Mouse (Mus musculus) stomach, embryonic 14.5 days (tissue): ENCODE measurements around the gene Cstf1. TPM values are rescaled to one million over a fixed set of nuclear protein-coding genes. Genes with fewer than 3 reads are reported as not detected.
A peak's percentile ranks its signal among the peaks of the same experiment; 100 is the strongest.

Source experiments
- ATAC-seq: fragments of 200-750 bp; cut with Nextera tagmentation; 2 replicates; pipeline ENCODE4 v1.8.0; 2017; ENCODE audit warnings: low read depth, moderate TSS enrichment; ENCODE audit not compliant: insufficient number of reproducible peaks, insufficient read depth, low FRiP score
- H3K27ac ChIP-seq: fragments of 300-500 bp; sonication (generic); 2 replicates; pipeline ENCODE4 v1.5.1; 2014; ENCODE audit warnings: mild to moderate bottlenecking, low read length, moderate library complexity, mixed read lengths
- H3K27me3 ChIP-seq: fragments of 300-500 bp; sonication (generic); 2 replicates; pipeline ENCODE4 v1.6.1; 2014; ENCODE audit warnings: low read length, control low read depth, mixed read lengths; ENCODE audit not compliant: control insufficient read depth, insufficient read depth
- H3K36me3 ChIP-seq: fragments of 300-500 bp; sonication (generic); 2 replicates; pipeline ENCODE4 v1.6.1; 2014; ENCODE audit warnings: mild to moderate bottlenecking, control low read depth, low read length, moderate library complexity, mixed read lengths; ENCODE audit not compliant: control insufficient read depth, insufficient read depth
- H3K4me1 ChIP-seq: fragments of 300-500 bp; sonication (generic); 2 replicates; pipeline ENCODE4 v1.6.1; 2014; ENCODE audit warnings: low read length, control low read depth, mixed read lengths; ENCODE audit not compliant: control insufficient read depth, insufficient read depth
- H3K4me2 ChIP-seq: fragments of 300-500 bp; sonication (generic); replicated peaks from 2 replicates; pipeline ENCODE4 v1.6.1; 2014; ENCODE audit warnings: low read depth, low read length, control low read depth
- H3K4me3 ChIP-seq: fragments of 300-500 bp; sonication (generic); 2 replicates; pipeline ENCODE4 v1.5.1; 2014; ENCODE audit warnings: low read depth, low read length, control low read depth
- H3K9ac ChIP-seq: fragments of 300-500 bp; sonication (generic); replicated peaks from 2 replicates; pipeline ENCODE4 v1.6.1; 2014; ENCODE audit warnings: low read depth, mild to moderate bottlenecking, control low read depth, low read length, moderate library complexity, mixed read lengths
- H3K9me3 ChIP-seq: fragments of 300-500 bp; sonication (generic); 2 replicates; pipeline ENCODE4 v1.6.1; 2016; ENCODE audit warnings: low read depth, low read length, control low read depth; ENCODE audit not compliant: control insufficient read depth
- WGBS: fragments of 180-500 bp; shearing (Covaris S2); extraction: QIAGEN DNeasy Blood & Tissue Kit; methylation state at CpG from one replicate; pipeline ENCODE4 v1.1.7; 2014; 5-methylcytosine and 5-hydroxymethylcytosine counted together
- polyA plus RNA-seq: library from polyadenylated mRNA; unstranded; fragments of >200 nt; fragmentation: Nextera tagmentation; extraction: Ambion mirVana; gene quantifications from 2 replicates; pipeline ENCODE4 v1.2.1, GENCODE M21; 2014

The Cstf1 gene
- 40.0 and 43.2 TPM in 2 replicates for polyA plus RNA-seq

GRCm38 (mm10) chr2:172370411-172371223, at the start of gene Cstf1, which contains the start of gene Aurka:
TSS of gene Cstf1 (plus strand) at chr2:172370681.
TSS of gene Aurka (minus strand) at chr2:172370535.
- H3K9me3 ChIP-seq, result no peaks in the 10 kb centered on the region
- peak; percentile 98 for ATAC-seq

GRCm38 (mm10) chr2:172320878-172321277, 49.6 kb upstream of the Cstf1 start:
- no peaks in the 10 kb centered on the region for H3K27me3 ChIP-seq
- 13% methylated on average over 9 of the region's 9 CpGs for WGBS
- H3K9me3 ChIP-seq, result no peaks in the 10 kb centered on the region
- H3K9ac ChIP-seq, result no peak overlapping the region
- H3K4me2 ChIP-seq, result no peak overlapping the region
- no peak for ATAC-seq
- H3K27ac ChIP-seq, result no peak overlapping the region
- no peaks in the 10 kb centered on the region for H3K4me1 ChIP-seq
- H3K36me3 ChIP-seq, result no peaks in the 10 kb centered on the region
- H3K4me3 ChIP-seq, result no peak overlapping the region

More at GRCm38 (mm10) chr2:172370411-172371223, at the start of gene Cstf1, which contains the start of gene Aurka:
- WGBS, result under 1% methylated on average over 66 of the region's 66 CpGs
- Histone ChIP-seq H3K9ac (peak within 1 kb of the TSS; percentile 92), H3K4me1 (peaks cover 19% of the 10 kb centered on the region), H3K4me2 (peak within 1 kb of the TSS; percentile 73), H3K36me3 (peaks cover 41% of the 10 kb centered on the region), H3K27me3 (no peaks in the 10 kb centered on the region), H3K27ac (peak within 1 kb of the TSS; percentile 78; the same call in 1 of the 2 replicates), H3K4me3 (peak within 1 kb of the TSS; percentile 93)

- no peaks in the 10 kb centered on the region for H3K27me3 ChIP-seq
- no peak overlapping the region for H3K4me2 ChIP-seq
- H3K4me3 ChIP-seq, result no peak overlapping the region
- H3K9me3 ChIP-seq, result no peaks in the 10 kb centered on the region
- H3K36me3 ChIP-seq, result no peaks in the 10 kb centered on the region
- ATAC-seq, result no peak
- WGBS, result 61% methylated on average over 8 of the region's 8 CpGs
- no peak overlapping the region for H3K9ac ChIP-seq
- H3K4me1 ChIP-seq, result no peaks in the 10 kb centered on the region
- no peak overlapping the region for H3K27ac ChIP-seq
Measured at GRCm38 (mm10) chr2:172328248-172328647, 42.2 kb upstream of the Cstf1 start.

GRCm38 (mm10) chr2:172329179-172329578, 41.3 kb upstream of the Cstf1 start:
- no peaks in the 10 kb centered on the region for H3K27me3 ChIP-seq
- H3K9me3 ChIP-seq, result no peaks in the 10 kb centered on the region
- WGBS, result 6% methylated on average over 13 of the region's 13 CpGs
- no peaks in the 10 kb centered on the region for H3K4me1 ChIP-seq
- no peak overlapping the region for H3K9ac ChIP-seq
- no peak overlapping the region for H3K27ac ChIP-seq
- ATAC-seq, result peak; percentile 61; the same call in 1 of the 2 replicates
- no peaks in the 10 kb centered on the region for H3K36me3 ChIP-seq
- H3K4me2 ChIP-seq, result no peak overlapping the region
- no peak overlapping the region for H3K4me3 ChIP-seq

GRCm38 (mm10) chr2:172338206-172338942, 32.1 kb upstream of the Cstf1 start:
- Histone ChIP-seq H3K4me1 (no peaks in the 10 kb centered on the region), H3K27me3 (no peaks in the 10 kb centered on the region), H3K9me3 (peaks cover 3% of the 10 kb centered on the region; the same call in 1 of the 2 replicates), H3K9ac (no peak overlapping the region), H3K27ac (no peak overlapping the region), H3K4me3 (no peak overlapping the region), H3K4me2 (no peak overlapping the region), H3K36me3 (no peaks in the 10 kb centered on the region)
- no peak for ATAC-seq
- 85% methylated on average over 19 of the region's 19 CpGs for WGBS

GRCm38 (mm10) chr2:172340936-172341335, 29.5 kb upstream of the Cstf1 start:
- no peak overlapping the region for H3K4me3 ChIP-seq
- 55% methylated on average over 3 of the region's 3 CpGs for WGBS
- H3K27ac ChIP-seq, result no peak overlapping the region
- no peaks in the 10 kb centered on the region for H3K36me3 ChIP-seq
- ATAC-seq, result no peak
- H3K27me3 ChIP-seq, result no peaks in the 10 kb centered on the region
- no peaks in the 10 kb centered on the region for H3K4me1 ChIP-seq
- H3K9ac ChIP-seq, result no peak overlapping the region
- no peak overlapping the region for H3K4me2 ChIP-seq
- H3K9me3 ChIP-seq, result peaks cover 3% of the 10 kb centered on the region; the same call in 1 of the 2 replicates

GRCm38 (mm10) chr2:172341606-172342005, 28.9 kb upstream of the Cstf1 start:
- H3K9ac ChIP-seq, result no peak overlapping the region
- no peaks in the 10 kb centered on the region for H3K4me1 ChIP-seq
- peaks cover 3% of the 10 kb centered on the region; the same call in 1 of the 2 replicates for H3K9me3 ChIP-seq
- H3K4me2 ChIP-seq, result no peak overlapping the region
- 55% methylated on average over 5 of the region's 5 CpGs for WGBS
- no peaks in the 10 kb centered on the region for H3K27me3 ChIP-seq
- no peak overlapping the region for H3K27ac ChIP-seq
- no peaks in the 10 kb centered on the region for H3K36me3 ChIP-seq
- no peak overlapping the region for H3K4me3 ChIP-seq
- no peak for ATAC-seq

GRCm38 (mm10) chr2:172343751-172344150, 26.7 kb upstream of the Cstf1 start:
- ATAC-seq, result no peak
- Histone ChIP-seq H3K9me3 (peaks cover 3% of the 10 kb centered on the region; the same call in 1 of the 2 replicates), H3K4me1 (peaks cover 4% of the 10 kb centered on the region; the same call in 1 of the 2 replicates), H3K4me2 (no peak overlapping the region), H3K27ac (no peak overlapping the region), H3K9ac (no peak overlapping the region), H3K36me3 (no peaks in the 10 kb centered on the region), H3K27me3 (no peaks in the 10 kb centered on the region), H3K4me3 (no peak overlapping the region)
- WGBS, result 91% methylated on average over 7 of the region's 7 CpGs
